Mouse (Mus musculus): ENCODE data around the gene Nfx1. TPM values are rescaled to one million over a fixed set of nuclear protein-coding genes. Genes with fewer than 3 reads are reported as not detected.

Gene Nfx1
- total RNA-seq, 4 experiments from 2014 or later: 18.8 to 24.0 (median 21.1) TPM

Small RNA genes lying within 50 kb of the gene (microRNA-seq; reads per million reads assigned to microRNA genes)
- gene Mir3094: not detected

Other genes with a start within 250 kb of the Nfx1 start
- gene Dnaja1, start 248.8 kb upstream of the Nfx1 start, total RNA-seq (2022): 10 to 100 TPM; 46.8 to 94.6 (median 64.6) TPM
- gene Smu1, start 213.0 kb upstream of the Nfx1 start, total RNA-seq (2022): 10 to 100 TPM; 29.4 to 31.0 (median 30.4) TPM
- gene B4galt1, start 116.9 kb upstream of the Nfx1 start, total RNA-seq (2022): 10 to 100 TPM; 53.9 to 60.3 (median 57.4) TPM
- gene Spink4, start 50.9 kb upstream of the Nfx1 start, total RNA-seq (2022): 1 to 10 TPM in 1 of 4 experiments, under 1 TPM in 2, not detected in 1; 0.82 to 1.3 (median 0.94) TPM
- gene Bag1, start 22.6 kb upstream of the Nfx1 start, total RNA-seq (2022): 100 to 1,000 TPM; 252 to 291 (median 269) TPM
- 10 to 100 TPM; 32.2 to 39.2 (median 37.1) TPM for gene Chmp5, start 22.5 kb upstream of the Nfx1 start, total RNA-seq (2022)
- 10 to 100 TPM; 24.2 to 36.7 (median 31.4) TPM for gene Aqp7, start 77.2 kb downstream of the Nfx1 start, total RNA-seq (2022)
- not detected for gene Aqp3, start 127.3 kb downstream of the Nfx1 start, total RNA-seq (2022)
- 10 to 100 TPM; 17.5 to 20.6 (median 18.8) TPM for gene Nol6, start 153.5 kb downstream of the Nfx1 start, total RNA-seq (2022)
- gene Ube2r2, start 164.8 kb downstream of the Nfx1 start, total RNA-seq (2022): 100 to 1,000 TPM; 124 to 155 (median 142) TPM

Measured in heart, adult 8-10 months (tissue).